Mouse (Mus musculus): ENCODE results near the gene Wdfy3. TPM values are rescaled to one million over a fixed set of nuclear protein-coding genes. Genes with fewer than 3 reads are reported as not detected.
"Not testable (repeated sequence)": the region's sequence is repeated elsewhere in the genome, so short reads cannot be mapped to it uniquely, and the experiment has no call there.

Wdfy3 gene
- total RNA-seq, 1 experiment = 25.3 TPM

DNA sequence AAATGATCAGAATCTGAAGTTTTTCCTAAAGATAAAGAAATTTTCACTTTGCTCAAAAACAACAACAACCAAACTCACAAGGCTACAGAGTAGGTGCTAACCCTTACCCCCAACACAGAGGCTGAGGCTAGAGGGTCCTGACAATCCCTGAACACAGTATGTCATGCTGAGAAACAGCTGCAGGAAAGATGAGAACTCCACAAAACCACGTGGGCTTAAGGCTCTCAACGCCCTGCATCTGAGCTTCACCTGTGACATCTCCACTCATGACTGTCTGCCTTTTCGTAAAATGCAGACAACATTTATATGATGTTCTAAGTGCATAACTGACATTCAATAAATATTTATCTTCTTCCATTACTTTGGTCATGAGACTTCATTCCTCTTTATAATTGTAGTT, 83.0 kb downstream of the Wdfy3 start:
- no peak overlapping the region for H3K4me3 ChIP-seq (ENCODE audit: insufficient read depth in 1 of 2, low read depth in 1 of 2, low read length in 2 of 2, poor library complexity in 1 of 2, severe bottlenecking in 1 of 2)
- H3K4me1 ChIP-seq (ENCODE audit: control insufficient read depth in 2 of 2, insufficient read depth in 2 of 2, low read length in 2 of 2, poor library complexity in 1 of 2) = 0 out of 4 replicates have a peak, but pooled peaks cover 0 to 2% of the 10 kb centered on the region in 2 experiments
- H3K27ac ChIP-seq (ENCODE audit: insufficient read depth, low read depth, low read length, poor library complexity, severe bottlenecking) = no peak overlapping the region
- no peak overlapping the region for H3K9ac ChIP-seq (ENCODE audit: insufficient read depth, low read depth, low read length, poor library complexity, severe bottlenecking)
- DNase-seq (ENCODE audit: low read depth, low spot score) = no peak
- in situ Hi-C loops (cut with MboI; ENCODE audit: low sequenced_read_pairs in 2 of 2, unreplicated experiment in 2 of 2) = no loop called here
- no peaks in the 10 kb centered on the region for H3K9me3 ChIP-seq (ENCODE audit: control insufficient read depth, insufficient read depth, low read depth, low read length)
- no peaks in the 10 kb centered on the region; the same call in 1 of the 2 replicates for H3K36me3 ChIP-seq (ENCODE audit: control insufficient read depth, insufficient read depth, low read length, poor library complexity, severe bottlenecking)
- TF ChIP-seq MAFK (IDR thresholded peaks at IDR 0.05; ENCODE audit: insufficient read depth, low read depth, low read length) (no peak), ZC3H11A (IDR thresholded peaks at IDR 0.05; ENCODE audit: borderline replicate concordance, low read depth, low read length) (no peak), CHD2 (IDR thresholded peaks at IDR 0.05; ENCODE audit: low read depth, low read length) (no peak), ZNF384 (IDR thresholded peaks at IDR 0.05; ENCODE audit: low read depth, low read length) (no peak)

DNA sequence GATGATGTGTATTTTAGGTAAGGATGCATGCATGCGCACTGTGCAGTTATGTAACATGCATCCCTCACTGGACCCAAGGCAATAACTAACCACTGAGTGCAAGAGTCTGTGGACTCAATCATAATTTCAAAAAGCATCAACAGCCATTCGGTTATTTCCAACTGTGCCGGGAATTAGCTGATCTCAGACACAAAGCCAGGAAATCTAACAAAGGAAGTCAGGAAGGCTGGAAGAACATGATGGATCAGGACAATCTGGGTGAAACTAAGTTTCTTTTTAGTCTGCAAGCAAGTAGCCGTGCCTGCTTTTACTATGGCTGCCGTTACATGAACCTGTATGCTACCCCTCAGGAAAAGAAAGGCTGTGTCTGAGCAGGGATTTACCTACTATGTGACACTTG, 87.5 kb downstream of the Wdfy3 start:
- 0 out of 2 replicates have a peak, but pooled peaks cover 2% of the 10 kb centered on the region for H3K36me3 ChIP-seq (ENCODE audit: control insufficient read depth, insufficient read depth, low read length, poor library complexity, severe bottlenecking)
- no peak overlapping the region for H3K4me3 ChIP-seq (ENCODE audit: insufficient read depth in 1 of 2, low read depth in 1 of 2, low read length in 2 of 2, poor library complexity in 1 of 2, severe bottlenecking in 1 of 2)
- no peaks in the 10 kb centered on the region for H3K9me3 ChIP-seq (ENCODE audit: control insufficient read depth, insufficient read depth, low read depth, low read length)
- H3K4me1 ChIP-seq (ENCODE audit: control insufficient read depth in 2 of 2, insufficient read depth in 2 of 2, low read length in 2 of 2, poor library complexity in 1 of 2) = peaks cover 0 to 2% of the 10 kb centered on the region in 2 experiments; a peak in 1 of 4 replicates
- in situ Hi-C loops (cut with MboI; ENCODE audit: low sequenced_read_pairs in 2 of 2, unreplicated experiment in 2 of 2) = no loop called here
- no peak for DNase-seq (ENCODE audit: low read depth, low spot score)
- no peak overlapping the region for H3K9ac ChIP-seq (ENCODE audit: insufficient read depth, low read depth, low read length, poor library complexity, severe bottlenecking)
- TF ChIP-seq MAFK (IDR thresholded peaks at IDR 0.05; ENCODE audit: insufficient read depth, low read depth, low read length) = no peak
- TF ChIP-seq HCFC1 (IDR thresholded peaks at IDR 0.05; ENCODE audit: borderline replicate concordance, insufficient read depth, low read length) = no peak
- no peak for TF ChIP-seq CHD2 (IDR thresholded peaks at IDR 0.05; ENCODE audit: low read depth, low read length)
- no peak for TF ChIP-seq ZC3H11A (IDR thresholded peaks at IDR 0.05; ENCODE audit: borderline replicate concordance, low read depth, low read length)
- no peak for TF ChIP-seq ZNF384 (IDR thresholded peaks at IDR 0.05; ENCODE audit: low read depth, low read length)
- H3K27ac ChIP-seq (ENCODE audit: insufficient read depth, low read depth, low read length, poor library complexity, severe bottlenecking) = no peak overlapping the region

DNA sequence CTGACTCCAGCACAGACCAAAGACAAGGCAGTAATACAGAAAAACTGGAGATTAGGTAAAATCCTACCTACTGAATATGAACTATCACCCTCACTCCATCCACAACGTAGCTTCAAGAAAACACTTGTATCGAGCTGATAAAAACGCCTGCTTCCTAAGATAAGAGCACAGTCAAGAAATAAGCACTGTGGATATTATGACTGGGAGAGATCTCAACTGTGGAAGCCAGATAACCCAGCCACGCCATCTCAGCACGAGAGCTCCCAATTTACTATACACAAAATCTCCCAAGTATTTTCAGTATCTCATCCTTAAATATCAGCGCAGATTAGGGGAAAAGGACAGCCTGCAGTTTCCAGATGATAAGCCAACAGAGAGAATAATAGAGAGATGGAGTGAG, 90.1 kb downstream of the Wdfy3 start:
- in situ Hi-C loops (cut with MboI; ENCODE audit: low sequenced_read_pairs in 2 of 2, unreplicated experiment in 2 of 2) = no loop called here
- no peaks in the 10 kb centered on the region for H3K9me3 ChIP-seq (ENCODE audit: control insufficient read depth, insufficient read depth, low read depth, low read length)
- peaks cover 0 to 2% of the 10 kb centered on the region in 2 experiments; a peak in 1 of 4 replicates for H3K4me1 ChIP-seq (ENCODE audit: control insufficient read depth in 2 of 2, insufficient read depth in 2 of 2, low read length in 2 of 2, poor library complexity in 1 of 2)
- 0 out of 2 replicates have a peak, but pooled peaks cover 2% of the 10 kb centered on the region for H3K36me3 ChIP-seq (ENCODE audit: control insufficient read depth, insufficient read depth, low read length, poor library complexity, severe bottlenecking)
- H3K27ac ChIP-seq (ENCODE audit: insufficient read depth, low read depth, low read length, poor library complexity, severe bottlenecking) = no peak overlapping the region
- no peak overlapping the region for H3K4me3 ChIP-seq (ENCODE audit: insufficient read depth in 1 of 2, low read depth in 1 of 2, low read length in 2 of 2, poor library complexity in 1 of 2, severe bottlenecking in 1 of 2)
- TF ChIP-seq ZNF384 (IDR thresholded peaks at IDR 0.05; ENCODE audit: low read depth, low read length) (no peak), CHD2 (IDR thresholded peaks at IDR 0.05; ENCODE audit: low read depth, low read length) (no peak), HCFC1 (IDR thresholded peaks at IDR 0.05; ENCODE audit: borderline replicate concordance, insufficient read depth, low read length) (no peak), MAFK (IDR thresholded peaks at IDR 0.05; ENCODE audit: insufficient read depth, low read depth, low read length) (no peak), ZC3H11A (IDR thresholded peaks at IDR 0.05; ENCODE audit: borderline replicate concordance, low read depth, low read length) (no peak)
- no peak overlapping the region for H3K9ac ChIP-seq (ENCODE audit: insufficient read depth, low read depth, low read length, poor library complexity, severe bottlenecking)
- no peak for DNase-seq (ENCODE audit: low read depth, low spot score)

DNA sequence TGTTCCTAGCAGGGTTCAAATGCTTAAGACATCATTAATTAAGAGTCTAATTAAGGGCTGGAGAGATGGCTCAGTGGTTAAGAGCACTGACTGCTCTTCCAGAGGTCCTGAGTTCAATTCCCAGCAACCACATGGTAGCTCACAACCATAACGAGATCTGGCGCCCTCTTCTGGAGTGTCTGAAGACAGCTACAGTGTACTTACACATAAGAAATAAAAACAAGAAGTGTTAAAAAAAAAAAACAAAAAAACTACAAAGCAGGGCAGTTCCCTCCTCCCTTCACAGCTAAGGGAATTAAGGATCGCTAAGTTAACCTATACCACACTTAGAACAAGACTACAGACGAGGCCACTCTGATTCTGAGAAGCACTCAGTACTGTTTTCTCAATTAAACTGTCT, 97.1 kb downstream of the Wdfy3 start:
- H3K4me3 ChIP-seq (ENCODE audit: insufficient read depth in 1 of 2, low read depth in 1 of 2, low read length in 2 of 2, poor library complexity in 1 of 2, severe bottlenecking in 1 of 2); H3K9ac ChIP-seq (ENCODE audit: insufficient read depth, low read depth, low read length, poor library complexity, severe bottlenecking); in situ Hi-C loops (cut with MboI; ENCODE audit: low sequenced_read_pairs in 2 of 2, unreplicated experiment in 2 of 2); H3K36me3 ChIP-seq (ENCODE audit: control insufficient read depth, insufficient read depth, low read length, poor library complexity, severe bottlenecking); H3K9me3 ChIP-seq (ENCODE audit: control insufficient read depth, insufficient read depth, low read depth, low read length); DNase-seq (ENCODE audit: low read depth, low spot score); H3K27ac ChIP-seq (ENCODE audit: insufficient read depth, low read depth, low read length, poor library complexity, severe bottlenecking); H3K4me1 ChIP-seq (ENCODE audit: control insufficient read depth in 2 of 2, insufficient read depth in 2 of 2, low read length in 2 of 2, poor library complexity in 1 of 2): not testable (repeated sequence)

DNA sequence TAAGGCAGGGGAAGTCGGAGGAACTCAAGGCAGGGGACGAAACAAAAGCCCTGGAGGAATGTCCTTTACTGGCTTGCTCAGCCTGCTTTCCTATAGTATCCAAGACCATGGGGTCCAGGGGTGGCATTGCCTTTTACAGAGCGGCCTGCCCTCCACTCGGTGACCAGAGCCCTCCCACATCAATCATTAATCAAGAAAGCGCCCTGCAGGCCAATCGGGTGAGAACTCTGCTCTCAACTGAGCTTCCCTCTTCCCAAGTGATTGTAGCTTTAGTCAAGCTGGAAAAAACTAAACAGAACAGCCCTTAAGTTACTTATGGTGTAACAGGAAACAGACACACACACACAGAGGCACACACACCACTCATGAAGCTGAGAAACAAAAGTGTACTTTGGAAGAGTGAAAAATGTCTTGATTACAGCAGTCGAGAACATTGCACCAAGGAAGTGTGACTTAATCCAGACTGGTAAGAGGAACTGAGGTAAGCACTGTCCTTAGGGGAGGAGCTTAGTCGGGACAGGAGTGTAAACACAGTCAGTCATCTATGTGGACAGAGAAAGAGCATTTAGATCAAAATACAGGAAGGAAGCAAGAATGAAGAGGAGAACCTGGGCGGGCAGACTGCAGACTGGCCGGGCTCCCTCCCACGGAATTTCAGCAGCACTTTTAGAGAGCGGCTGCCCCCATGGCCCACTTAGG, 101.4 kb downstream of the Wdfy3 start:
- in situ Hi-C loops (cut with MboI; ENCODE audit: low sequenced_read_pairs in 2 of 2, unreplicated experiment in 2 of 2) = no loop called here

More for the DNA sequence above, 101.4 kb downstream of the Wdfy3 start:
- Histone ChIP-seq H3K27ac (ENCODE audit: insufficient read depth, low read depth, low read length, poor library complexity, severe bottlenecking) (no peak overlapping the region), H3K36me3 (ENCODE audit: control insufficient read depth, insufficient read depth, low read length, poor library complexity, severe bottlenecking) (peaks cover 1% of the 10 kb centered on the region; the same call in 1 of the 2 replicates), H3K9me3 (ENCODE audit: control insufficient read depth, insufficient read depth, low read depth, low read length) (no peaks in the 10 kb centered on the region), H3K4me3 (ENCODE audit: insufficient read depth in 1 of 2, low read depth in 1 of 2, low read length in 2 of 2, poor library complexity in 1 of 2, severe bottlenecking in 1 of 2) (no peak overlapping the region), H3K4me1 (ENCODE audit: control insufficient read depth in 2 of 2, insufficient read depth in 2 of 2, low read length in 2 of 2, poor library complexity in 1 of 2) (no peaks in the 10 kb centered on the region), H3K9ac (ENCODE audit: insufficient read depth, low read depth, low read length, poor library complexity, severe bottlenecking) (no peak overlapping the region)
- no peak for DNase-seq (ENCODE audit: low read depth, low spot score)
- TF ChIP-seq HCFC1 (IDR thresholded peaks at IDR 0.05; ENCODE audit: borderline replicate concordance, insufficient read depth, low read length) (no peak), ZNF384 (IDR thresholded peaks at IDR 0.05; ENCODE audit: low read depth, low read length) (no peak), ZC3H11A (IDR thresholded peaks at IDR 0.05; ENCODE audit: borderline replicate concordance, low read depth, low read length) (no peak), CHD2 (IDR thresholded peaks at IDR 0.05; ENCODE audit: low read depth, low read length) (no peak), MAFK (IDR thresholded peaks at IDR 0.05; ENCODE audit: insufficient read depth, low read depth, low read length) (no peak)
